Mouse (Mus musculus): ENCODE measurements around the gene Zfp120. TPM values are rescaled to one million over a fixed set of nuclear protein-coding genes. Genes with fewer than 3 reads are reported as not detected.
"Not testable (repeated sequence)": the region's sequence is repeated elsewhere in the genome, so short reads cannot be mapped to it uniquely, and the experiment has no call there.

Zfp120 gene
- 8.9 and 9.6 TPM in 2 replicates for polyA plus RNA-seq (2015; fragmentation: Nextera tagmentation; extraction: Ambion mirVana)

- Histone ChIP-seq H3K4me3 (peak within 1 kb of the TSS; percentile 63), H3K36me3 (peaks cover 20% of the 10 kb centered on the region), H3K4me2 (peak within 1 kb of the TSS; percentile 69), H3K27me3 (no peaks in the 10 kb centered on the region), H3K9ac (peak within 1 kb of the TSS; percentile 80), H3K9me3 (0 out of 2 replicates have a peak, but pooled peaks cover 3% of the 10 kb centered on the region), H3K4me1 (replicated peaks) (peaks cover 13% of the 10 kb centered on the region), H3K27ac (replicated peaks) (peak within 1 kb of the TSS; percentile 79)
- peak; percentile 100 for ATAC-seq (ENCODE audit: low read depth)
- WGBS = under 1% methylated on average over 13 of the region's 13 CpGs
Measured at GRCm38 (mm10) chr2:150136435-150136897, at the start of gene Zfp120. Zfp120 (minus strand) TSS chr2:150136708.

- H3K9me3 ChIP-seq = peaks cover 13% of the 10 kb centered on the region; the same call in 1 of the 2 replicates
- H3K9ac ChIP-seq; H3K4me2 ChIP-seq; H3K4me1 ChIP-seq (replicated peaks); H3K36me3 ChIP-seq; H3K27ac ChIP-seq (replicated peaks); H3K4me3 ChIP-seq; ATAC-seq (ENCODE audit: low read depth); H3K27me3 ChIP-seq: not testable (repeated sequence)
- WGBS = 82% methylated on average over 7 of the region's 7 CpGs
Measured at GRCm38 (mm10) chr2:150181570-150181999, 45.1 kb upstream of the Zfp120 start, which contains the start of gene Gm14139. Gm14139 (plus strand) TSS chr2:150181755.

- not testable (repeated sequence) for H3K9ac ChIP-seq; H3K4me1 ChIP-seq (replicated peaks); H3K27me3 ChIP-seq; H3K27ac ChIP-seq (replicated peaks); H3K4me3 ChIP-seq; H3K4me2 ChIP-seq; H3K36me3 ChIP-seq; ATAC-seq (ENCODE audit: low read depth)
- H3K9me3 ChIP-seq = peaks cover 13% of the 10 kb centered on the region; the same call in 1 of the 2 replicates
Measured at GRCm38 (mm10) chr2:150181046-150181445, 44.5 kb upstream of the Zfp120 start.

GRCm38 (mm10) chr2:150179579-150179978, 43.1 kb upstream of the Zfp120 start, which contains the start of gene Gm10770:
Gm10770 (minus strand) TSS chr2:150179679.
- not testable (repeated sequence) for H3K36me3 ChIP-seq; H3K4me2 ChIP-seq; H3K27me3 ChIP-seq; ATAC-seq (ENCODE audit: low read depth); H3K9ac ChIP-seq; H3K27ac ChIP-seq (replicated peaks); H3K4me3 ChIP-seq; H3K4me1 ChIP-seq (replicated peaks)
- peaks cover 13% of the 10 kb centered on the region; the same call in 1 of the 2 replicates for H3K9me3 ChIP-seq
- 81% methylated on average over 4 of the region's 4 CpGs for WGBS

- Histone ChIP-seq H3K4me2 (no peak overlapping the region), H3K4me1 (replicated peaks) (no peaks in the 10 kb centered on the region), H3K9ac (no peak overlapping the region), H3K27me3 (no peaks in the 10 kb centered on the region), H3K9me3 (peaks cover 6% of the 10 kb centered on the region; the same call in 1 of the 2 replicates), H3K36me3 (no peaks in the 10 kb centered on the region), H3K27ac (replicated peaks) (no peak overlapping the region), H3K4me3 (no peak overlapping the region)
- ATAC-seq (ENCODE audit: low read depth) = no peak
Measured at GRCm38 (mm10) chr2:150173833-150174232, 37.3 kb upstream of the Zfp120 start.

- Histone ChIP-seq H3K9me3 (no peaks in the 10 kb centered on the region), H3K27ac (replicated peaks) (no peak overlapping the region), H3K9ac (no peak overlapping the region), H3K4me3 (no peak overlapping the region), H3K4me1 (replicated peaks) (no peaks in the 10 kb centered on the region), H3K36me3 (no peaks in the 10 kb centered on the region), H3K4me2 (no peak overlapping the region), H3K27me3 (no peaks in the 10 kb centered on the region)
- ATAC-seq (ENCODE audit: low read depth) = no peak
Measured at GRCm38 (mm10) chr2:150166703-150167102, 30.2 kb upstream of the Zfp120 start.

- no peak overlapping the region for H3K4me3 ChIP-seq
Measured at GRCm38 (mm10) chr2:150132773-150133172, 3.7 kb downstream of the Zfp120 start.

GRCm38 (mm10) chr2:150132002-150132401, 4.5 kb downstream of the Zfp120 start:
- H3K4me1 ChIP-seq (replicated peaks) = peaks cover 13% of the 10 kb centered on the region
- not testable (repeated sequence) for H3K9ac ChIP-seq; H3K4me3 ChIP-seq; ATAC-seq (ENCODE audit: low read depth); H3K4me2 ChIP-seq; H3K27ac ChIP-seq (replicated peaks); H3K27me3 ChIP-seq
- WGBS = 93% methylated on average over 1 of the region's 1 CpGs
- peaks cover 49% of the 10 kb centered on the region for H3K36me3 ChIP-seq
- H3K9me3 ChIP-seq = peaks cover 33% of the 10 kb centered on the region

More at GRCm38 (mm10) chr2:150132773-150133172, 3.7 kb downstream of the Zfp120 start:
- H3K27me3 ChIP-seq = no peaks in the 10 kb centered on the region
- H3K27ac ChIP-seq (replicated peaks) = no peak overlapping the region
- H3K9ac ChIP-seq = no peak overlapping the region
- H3K9me3 ChIP-seq = peaks cover 29% of the 10 kb centered on the region
- ATAC-seq (ENCODE audit: low read depth) = no peak
- peaks cover 45% of the 10 kb centered on the region for H3K36me3 ChIP-seq
- peaks cover 13% of the 10 kb centered on the region for H3K4me1 ChIP-seq (replicated peaks)
- 83% methylated on average over 2 of the region's 2 CpGs for whole genome bisulfite sequencing
- no peak overlapping the region for H3K4me2 ChIP-seq

- ATAC-seq (ENCODE audit: low read depth) = no peak
- Histone ChIP-seq H3K4me1 (replicated peaks) (no peaks in the 10 kb centered on the region), H3K27ac (replicated peaks) (no peak overlapping the region), H3K9me3 (peaks cover 15% of the 10 kb centered on the region), H3K9ac (no peak overlapping the region), H3K27me3 (no peaks in the 10 kb centered on the region), H3K4me3 (no peak overlapping the region), H3K36me3 (peaks cover 34% of the 10 kb centered on the region), H3K4me2 (no peak overlapping the region)
- WGBS = 91% methylated on average over 10 of the region's 10 CpGs
Measured at GRCm38 (mm10) chr2:150111247-150111912, 25.1 kb downstream of the Zfp120 start.

- H3K9ac ChIP-seq; H3K9me3 ChIP-seq; ATAC-seq (ENCODE audit: low read depth); H3K4me2 ChIP-seq; H3K27me3 ChIP-seq; H3K27ac ChIP-seq (replicated peaks); H3K36me3 ChIP-seq; H3K4me3 ChIP-seq; H3K4me1 ChIP-seq (replicated peaks): not testable (repeated sequence)
- WGBS = 24% methylated on average over 2 of the region's 2 CpGs
Measured at GRCm38 (mm10) chr2:150099618-150100017, 36.9 kb downstream of the Zfp120 start.

All from neural tube, embryonic 13.5 days (tissue).